Mouse (Mus musculus): ENCODE results near the gene Brd7. TPM values are rescaled to one million over a fixed set of nuclear protein-coding genes. Genes with fewer than 3 reads are reported as not detected.

The Brd7 gene
- polyA plus RNA-seq, 1 experiment = 13.1 TPM

- H3K4me1 ChIP-seq (ENCODE audit: control insufficient read depth, insufficient read depth, insufficient read length, low read length) = peaks cover 5% of the 10 kb centered on the region; the same call in 1 of the 2 replicates
- 65% methylated on average over 10 of the region's 10 CpGs for WGBS
- H3K27me3 ChIP-seq (ENCODE audit: control insufficient read depth, insufficient read depth, low read length) = no peaks in the 10 kb centered on the region
- TF ChIP-seq POLR2A (IDR thresholded peaks at IDR 0.05; ENCODE audit: low read depth, low read length) (no peak), CTCF (IDR thresholded peaks at IDR 0.05; ENCODE audit: extremely low read depth, insufficient read length, insufficient replicate concordance, low read depth, low read length) (no peak)
- no peak overlapping the region for H3K4me3 ChIP-seq (ENCODE audit: low read depth, low read length)
- peaks cover 1% of the 10 kb centered on the region; the same call in 1 of the 2 replicates for H3K36me3 ChIP-seq (ENCODE audit: control insufficient read depth, insufficient read depth, low read length)
- no peak overlapping the region for H3K27ac ChIP-seq (ENCODE audit: insufficient read depth, low read depth, low read length)
Measured at GRCm38 (mm10) chr8:88299907-88300603, 61.9 kb downstream of the Brd7 start.

DNA sequence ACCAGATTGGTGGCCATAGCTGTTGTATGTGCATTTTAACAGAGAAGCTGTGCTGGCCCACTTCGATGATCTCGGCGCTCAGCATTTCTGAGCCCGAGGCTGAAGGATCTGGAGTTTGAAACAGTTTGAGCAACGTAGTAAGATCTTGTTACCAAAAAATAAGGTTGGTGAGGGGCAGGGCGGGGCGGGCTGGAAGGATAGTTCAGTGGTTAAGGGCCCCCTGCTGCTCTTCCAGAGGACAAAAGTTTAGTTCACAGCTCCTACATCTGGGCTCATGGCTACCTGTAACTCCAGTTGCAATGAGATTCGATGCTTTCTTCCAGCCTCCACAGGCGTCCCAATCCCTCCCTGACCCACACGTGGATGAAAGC, 63.3 kb downstream of the Brd7 start:
- no peak overlapping the region for H3K27ac ChIP-seq (ENCODE audit: insufficient read depth, low read depth, low read length)
- H3K4me3 ChIP-seq (ENCODE audit: low read depth, low read length) = no peak overlapping the region
- peaks cover 5% of the 10 kb centered on the region; the same call in 1 of the 2 replicates for H3K4me1 ChIP-seq (ENCODE audit: control insufficient read depth, insufficient read depth, insufficient read length, low read length)
- H3K27me3 ChIP-seq (ENCODE audit: control insufficient read depth, insufficient read depth, low read length) = no peaks in the 10 kb centered on the region
- no peak for TF ChIP-seq POLR2A (IDR thresholded peaks at IDR 0.05; ENCODE audit: low read depth, low read length)
- no peak for TF ChIP-seq CTCF (IDR thresholded peaks at IDR 0.05; ENCODE audit: extremely low read depth, insufficient read length, insufficient replicate concordance, low read depth, low read length)
- WGBS = 85% methylated on average over 10 of the region's 10 CpGs
- peaks cover 1% of the 10 kb centered on the region; the same call in 1 of the 2 replicates for H3K36me3 ChIP-seq (ENCODE audit: control insufficient read depth, insufficient read depth, low read length)

DNA sequence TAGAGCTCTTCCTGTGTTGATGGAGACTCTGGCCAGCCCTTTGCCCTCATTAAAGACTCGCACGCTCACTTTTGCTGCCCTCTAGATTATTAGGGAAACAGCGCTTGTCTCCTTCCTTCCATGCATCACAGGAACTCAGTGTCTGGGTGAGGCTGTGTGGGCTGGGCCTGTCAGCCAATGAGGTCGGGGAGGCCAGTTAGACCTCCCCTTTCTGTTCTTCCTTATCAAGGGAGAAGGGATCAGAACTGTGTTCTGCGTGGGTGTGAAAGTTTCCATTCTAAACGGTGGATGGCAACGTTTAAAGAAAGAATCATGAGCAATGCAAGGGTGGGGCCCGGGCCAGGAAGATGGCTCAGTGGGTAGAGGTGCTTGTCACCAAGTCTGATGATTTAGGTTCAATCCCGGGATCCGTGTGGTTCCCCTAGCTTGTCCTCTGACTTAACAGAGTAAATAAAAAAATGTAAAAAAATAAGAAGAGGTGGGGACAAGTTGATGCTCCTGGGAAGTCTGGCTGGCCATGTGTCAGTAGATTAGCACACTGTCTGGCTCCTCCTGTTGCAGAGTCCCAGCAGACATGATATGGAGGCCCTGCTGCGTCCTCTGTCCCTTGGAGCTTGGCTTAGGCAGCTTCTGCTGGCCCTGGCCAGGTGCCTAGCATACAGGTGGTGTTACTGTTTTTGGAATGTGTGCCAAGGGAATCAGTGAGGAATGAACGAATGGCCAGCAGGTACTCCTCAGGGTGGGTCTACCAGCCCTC, 63.8 kb downstream of the Brd7 start:
- no peak for TF ChIP-seq POLR2A (IDR thresholded peaks at IDR 0.05; ENCODE audit: low read depth, low read length)
- no peak for TF ChIP-seq CTCF (IDR thresholded peaks at IDR 0.05; ENCODE audit: extremely low read depth, insufficient read length, insufficient replicate concordance, low read depth, low read length)
- no peak overlapping the region for H3K4me3 ChIP-seq (ENCODE audit: low read depth, low read length)
- 20% methylated on average over 12 of the region's 12 CpGs for WGBS
- H3K27me3 ChIP-seq (ENCODE audit: control insufficient read depth, insufficient read depth, low read length) = no peaks in the 10 kb centered on the region
- H3K36me3 ChIP-seq (ENCODE audit: control insufficient read depth, insufficient read depth, low read length) = peaks cover 1% of the 10 kb centered on the region; the same call in 1 of the 2 replicates
- peaks cover 5% of the 10 kb centered on the region; the same call in 1 of the 2 replicates for H3K4me1 ChIP-seq (ENCODE audit: control insufficient read depth, insufficient read depth, insufficient read length, low read length)
- H3K27ac ChIP-seq (ENCODE audit: insufficient read depth, low read depth, low read length) = no peak overlapping the region

GRCm38 (mm10) chr8:88294977-88295376, 67.0 kb downstream of the Brd7 start:
- no peak overlapping the region for H3K4me3 ChIP-seq (ENCODE audit: low read depth, low read length)
- 77% methylated on average over 2 of the region's 2 CpGs for WGBS

GRCm38 (mm10) chr8:88293590-88294356, 68.2 kb downstream of the Brd7 start:
- TF ChIP-seq CTCF (IDR thresholded peaks at IDR 0.05; ENCODE audit: extremely low read depth, insufficient read length, insufficient replicate concordance, low read depth, low read length) = no peak
- no peak for TF ChIP-seq POLR2A (IDR thresholded peaks at IDR 0.05; ENCODE audit: low read depth, low read length)
- Histone ChIP-seq H3K27ac (ENCODE audit: insufficient read depth, low read depth, low read length) (peak overlapping the region; percentile 61), H3K4me1 (ENCODE audit: control insufficient read depth, insufficient read depth, insufficient read length, low read length) (peaks cover 7% of the 10 kb centered on the region), H3K27me3 (ENCODE audit: control insufficient read depth, insufficient read depth, low read length) (no peaks in the 10 kb centered on the region), H3K36me3 (ENCODE audit: control insufficient read depth, insufficient read depth, low read length) (peaks cover 1% of the 10 kb centered on the region; the same call in 1 of the 2 replicates), H3K4me3 (ENCODE audit: low read depth, low read length) (peak overlapping the region; percentile 51)
- WGBS = 77% methylated on average over 9 of the region's 9 CpGs

More at GRCm38 (mm10) chr8:88294977-88295376, 67.0 kb downstream of the Brd7 start:
- peaks cover 7% of the 10 kb centered on the region for H3K4me1 ChIP-seq (ENCODE audit: control insufficient read depth, insufficient read depth, insufficient read length, low read length)
- TF ChIP-seq CTCF (IDR thresholded peaks at IDR 0.05; ENCODE audit: extremely low read depth, insufficient read length, insufficient replicate concordance, low read depth, low read length) (no peak), POLR2A (IDR thresholded peaks at IDR 0.05; ENCODE audit: low read depth, low read length) (no peak)
- H3K36me3 ChIP-seq (ENCODE audit: control insufficient read depth, insufficient read depth, low read length) = peaks cover 1% of the 10 kb centered on the region; the same call in 1 of the 2 replicates
- no peak overlapping the region for H3K27ac ChIP-seq (ENCODE audit: insufficient read depth, low read depth, low read length)
- H3K27me3 ChIP-seq (ENCODE audit: control insufficient read depth, insufficient read depth, low read length) = no peaks in the 10 kb centered on the region

GRCm38 (mm10) chr8:88292926-88293325, 69.1 kb downstream of the Brd7 start:
- 81% methylated on average over 3 of the region's 3 CpGs for WGBS
- no peak overlapping the region for H3K27ac ChIP-seq (ENCODE audit: insufficient read depth, low read depth, low read length)
- TF ChIP-seq CTCF (IDR thresholded peaks at IDR 0.05; ENCODE audit: extremely low read depth, insufficient read length, insufficient replicate concordance, low read depth, low read length) (no peak), POLR2A (IDR thresholded peaks at IDR 0.05; ENCODE audit: low read depth, low read length) (no peak)
- H3K27me3 ChIP-seq (ENCODE audit: control insufficient read depth, insufficient read depth, low read length) = no peaks in the 10 kb centered on the region
- H3K36me3 ChIP-seq (ENCODE audit: control insufficient read depth, insufficient read depth, low read length) = peaks cover 1% of the 10 kb centered on the region; the same call in 1 of the 2 replicates
- H3K4me1 ChIP-seq (ENCODE audit: control insufficient read depth, insufficient read depth, insufficient read length, low read length) = peaks cover 8% of the 10 kb centered on the region
- no peak overlapping the region for H3K4me3 ChIP-seq (ENCODE audit: low read depth, low read length)
